Mouse (Mus musculus) 3134 (cell line): ENCODE data around the gene Fam19a1.

Source experiments
- DNase-seq: peaks from one replicate; pipeline ENCODE4 v3.0.0-alpha.2; 2011; ENCODE audit warnings: low spot score; ENCODE audit not compliant: insufficient read length; ENCODE audit errors: extremely low read depth

Fam19a1 gene

GRCm38 (mm10) chr6:96432397-96432796 is 319.4 kb downstream of the Fam19a1 start:
- no peak for DNase-seq

DNA sequence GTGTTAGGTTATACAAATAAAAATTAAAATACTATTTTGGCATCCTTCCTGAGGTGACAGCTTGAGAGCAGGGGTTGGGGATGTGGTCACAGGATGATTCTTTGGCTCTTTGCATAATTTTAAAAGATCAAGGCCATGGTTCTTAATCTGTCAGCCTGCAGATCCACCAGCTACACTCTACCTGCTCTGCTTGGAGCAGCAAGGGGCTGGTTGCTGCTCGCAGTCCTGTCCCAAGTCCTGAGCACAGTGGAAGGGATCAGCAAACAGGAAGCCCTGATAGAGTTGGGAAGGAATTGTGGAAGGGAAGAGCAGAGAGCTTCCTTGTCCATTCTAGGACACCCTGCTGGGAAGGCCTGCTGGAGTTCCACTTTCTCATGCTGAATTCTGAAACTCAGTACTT is 320.9 kb downstream of the Fam19a1 start:
- no peak for DNase-seq

DNA sequence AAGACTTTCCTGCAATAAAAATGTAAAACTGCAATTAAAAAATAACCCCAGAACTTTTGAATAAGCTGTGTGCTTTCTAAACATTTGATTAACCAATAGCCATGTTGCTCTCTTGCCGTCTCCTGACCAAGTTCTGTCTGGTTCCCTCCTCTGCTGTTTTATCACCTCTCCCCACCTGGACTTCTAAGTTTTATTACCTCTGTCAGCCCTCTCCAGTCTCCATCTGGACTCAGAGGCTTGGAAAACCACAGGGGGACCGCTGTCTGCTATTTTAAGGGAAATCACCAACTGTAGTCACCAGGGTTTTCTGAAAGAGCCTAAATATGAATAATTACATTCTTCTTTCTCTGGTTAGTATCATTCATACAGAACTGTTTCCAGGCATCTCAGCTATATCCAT is 322.6 kb downstream of the Fam19a1 start:
- no peak for DNase-seq

DNA sequence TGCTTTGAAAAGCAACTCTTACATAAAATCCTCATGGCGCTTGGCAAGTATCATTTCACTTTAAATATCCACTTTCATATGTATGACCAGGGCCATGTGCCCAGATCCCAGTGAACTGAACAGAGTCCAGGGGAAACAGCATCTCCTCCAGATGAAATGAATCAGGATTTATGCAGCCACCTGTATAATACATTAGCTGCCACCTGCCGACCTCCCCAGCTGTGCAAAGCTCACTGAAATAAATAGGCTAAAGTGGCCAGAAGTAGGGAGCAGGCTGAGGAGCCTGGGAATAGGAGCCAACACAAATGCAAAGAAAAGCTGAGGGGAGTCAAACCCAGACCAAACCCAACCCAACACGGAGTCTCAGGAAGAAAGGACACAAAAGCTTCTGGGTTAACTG is 324.9 kb downstream of the Fam19a1 start:
- DNase-seq: no peak

DNA sequence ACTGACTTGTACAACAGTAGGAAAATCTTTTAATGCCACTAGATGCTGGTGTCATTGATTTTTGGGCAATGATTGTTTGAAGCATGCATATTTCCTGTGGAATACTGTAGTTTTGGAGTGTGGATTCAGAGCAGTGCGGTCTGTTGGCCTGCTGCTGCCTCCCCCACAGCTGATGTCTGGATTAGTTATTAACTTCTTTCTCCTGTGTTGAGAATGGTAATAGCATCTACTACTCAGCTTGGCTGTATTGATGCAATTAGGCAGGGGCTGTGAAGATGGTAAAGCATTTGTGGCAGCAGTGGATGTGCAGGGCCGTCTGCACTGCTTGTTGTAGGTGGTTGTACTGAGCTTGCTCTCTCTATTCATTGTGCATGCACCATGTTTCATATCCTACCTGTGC is 326.5 kb downstream of the Fam19a1 start:
- DNase-seq: no peak

DNA sequence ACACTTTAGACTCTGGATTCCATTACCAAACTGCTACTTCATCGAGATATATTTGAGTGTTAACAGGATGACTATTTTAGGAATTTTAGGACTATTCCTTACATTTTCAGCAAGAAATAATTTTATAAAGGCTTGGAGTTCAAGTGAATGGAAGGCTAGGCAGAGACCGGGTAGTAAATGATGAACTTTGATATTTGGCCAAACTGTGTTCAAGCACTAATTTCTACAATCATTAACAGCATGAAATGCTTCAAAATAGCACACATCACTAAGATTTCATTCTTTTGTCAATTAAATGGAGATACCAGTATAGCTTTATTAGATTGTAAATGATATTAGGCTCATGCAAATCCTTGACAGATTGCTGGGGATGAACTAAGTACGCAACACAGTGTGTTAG is 329.0 kb downstream of the Fam19a1 start:
- no peak for DNase-seq

GRCm38 (mm10) chr6:96447466-96447865 is 334.5 kb downstream of the Fam19a1 start:
- no peak for DNase-seq

DNA sequence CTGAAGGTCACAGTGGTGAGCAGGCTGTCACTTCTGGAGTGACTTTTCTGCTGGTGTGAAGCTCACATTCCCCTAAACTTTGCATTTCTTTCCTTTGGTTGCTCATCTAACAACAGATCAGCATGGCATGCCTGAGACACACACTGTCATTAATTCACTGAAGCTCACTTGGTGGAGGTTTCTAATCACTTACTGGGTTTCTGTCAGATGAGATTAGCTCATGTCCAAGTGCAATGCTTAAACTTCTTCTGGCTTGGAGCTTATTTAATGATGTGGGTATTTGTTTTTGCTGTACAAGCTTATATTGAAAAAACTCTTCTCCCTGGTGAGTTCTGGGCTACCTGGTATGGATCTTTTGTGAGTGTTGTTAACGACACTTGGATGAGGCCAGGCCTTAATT is 343.3 kb downstream of the Fam19a1 start:
- DNase-seq: no peak

- DNase-seq: no peak
Observed at GRCm38 (mm10) chr6:96457590-96458259, 344.8 kb downstream of the Fam19a1 start.

DNA sequence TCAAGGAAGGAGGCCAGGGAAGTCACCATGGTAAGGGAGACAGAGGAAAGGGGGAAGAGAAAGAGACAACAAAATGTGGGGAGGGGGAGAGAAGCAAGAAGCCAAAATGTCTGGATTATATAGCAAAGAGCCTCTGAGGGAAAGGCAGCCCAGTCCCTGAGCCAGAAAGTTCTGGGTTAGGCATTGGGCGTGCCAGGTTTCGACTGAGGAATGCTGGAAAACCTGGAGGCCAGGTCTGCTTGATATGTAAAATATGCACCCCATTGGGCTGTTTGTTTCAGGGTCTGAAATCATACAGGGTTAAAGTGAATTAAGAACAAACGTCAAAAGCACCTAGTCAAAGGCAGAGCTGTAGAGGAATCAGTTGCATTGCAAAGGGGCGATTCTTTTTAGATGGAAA is 346.1 kb downstream of the Fam19a1 start:
- no peak for DNase-seq

DNA sequence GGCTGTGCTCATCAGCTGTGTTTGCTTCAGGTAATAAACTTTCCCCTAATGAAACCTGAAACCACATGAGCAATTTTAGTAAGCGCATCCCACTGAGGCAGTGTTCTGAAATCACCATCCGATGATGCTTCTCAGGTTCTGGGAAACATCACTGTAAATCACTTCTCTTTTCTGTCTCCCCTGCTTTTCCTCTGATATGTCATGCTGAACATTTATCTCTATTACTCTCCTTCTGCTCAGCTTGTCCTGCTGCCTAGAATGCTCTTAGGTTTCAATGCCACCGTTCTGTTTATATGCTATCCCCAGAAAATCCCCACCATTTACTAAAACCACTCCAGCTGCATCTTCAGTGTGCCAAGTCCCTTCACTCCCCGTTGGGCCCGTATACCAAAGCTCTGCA is 386.5 kb downstream of the Fam19a1 start:
- DNase-seq: no peak

DNA sequence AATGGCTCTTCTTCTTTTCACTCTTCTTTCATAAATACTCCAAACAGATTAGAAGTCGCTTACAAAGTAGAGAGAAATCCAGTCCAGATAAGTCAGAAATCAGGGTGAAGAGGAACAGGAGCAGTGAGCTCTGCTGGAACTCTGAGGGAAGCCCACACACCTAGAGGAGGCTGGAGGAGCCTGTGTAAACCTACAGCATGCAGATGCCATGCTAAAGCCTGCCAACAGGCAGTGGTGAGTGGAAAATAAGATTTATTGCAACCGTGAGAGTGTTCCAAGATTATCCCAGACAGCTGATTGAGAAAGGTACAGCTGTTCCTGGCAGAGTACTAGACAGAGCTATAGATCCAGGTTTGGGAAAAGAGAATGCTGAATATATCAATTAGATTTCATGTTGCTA is 428.6 kb downstream of the Fam19a1 start:
- no peak for DNase-seq

- no peak for DNase-seq
Observed at GRCm38 (mm10) chr6:96544832-96545231, 431.9 kb downstream of the Fam19a1 start.

GRCm38 (mm10) chr6:96550431-96550830 is 437.5 kb downstream of the Fam19a1 start:
- DNase-seq: no peak

- no peak for DNase-seq
Observed at GRCm38 (mm10) chr6:96578649-96579048, 465.7 kb downstream of the Fam19a1 start.

DNA sequence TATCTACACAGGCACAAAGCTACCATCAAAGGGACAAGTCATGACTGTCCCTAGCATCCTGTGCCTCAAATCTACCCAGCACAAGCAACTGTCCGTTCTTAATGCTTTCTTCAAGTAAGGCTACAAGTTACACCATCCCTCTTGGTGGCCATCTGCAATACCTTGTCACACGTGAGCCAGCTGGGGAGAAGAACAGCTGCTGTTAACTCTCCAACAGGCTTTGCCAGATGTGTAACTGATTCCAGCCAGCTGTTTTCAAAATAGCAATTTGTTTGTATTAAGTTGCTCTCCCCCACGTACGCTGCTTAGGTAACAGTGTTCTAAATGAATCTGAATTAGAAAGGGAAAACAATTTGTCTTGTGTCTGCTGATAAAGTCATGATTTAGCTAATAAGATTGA is 467.8 kb downstream of the Fam19a1 start:
- DNase-seq: no peak

DNA sequence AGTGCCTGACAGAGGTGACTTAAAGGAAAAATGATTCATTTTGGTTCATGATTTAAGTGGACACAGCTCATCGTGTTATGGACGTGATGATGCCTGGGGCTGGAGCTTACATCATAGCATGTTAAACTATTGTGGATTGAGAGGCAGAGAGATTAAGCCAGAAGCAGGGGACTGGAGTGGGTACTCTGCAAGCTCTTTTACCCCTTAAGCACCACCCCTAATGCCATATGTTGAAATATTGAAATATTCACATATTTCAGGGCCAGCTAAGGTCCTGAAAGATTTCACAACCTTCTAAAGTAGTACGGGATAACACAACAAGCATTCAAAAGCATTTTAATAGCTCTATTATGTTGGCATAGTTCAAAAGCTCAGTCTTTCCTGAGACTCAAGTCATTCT is 468.2 kb downstream of the Fam19a1 start:
- DNase-seq: no peak

DNA sequence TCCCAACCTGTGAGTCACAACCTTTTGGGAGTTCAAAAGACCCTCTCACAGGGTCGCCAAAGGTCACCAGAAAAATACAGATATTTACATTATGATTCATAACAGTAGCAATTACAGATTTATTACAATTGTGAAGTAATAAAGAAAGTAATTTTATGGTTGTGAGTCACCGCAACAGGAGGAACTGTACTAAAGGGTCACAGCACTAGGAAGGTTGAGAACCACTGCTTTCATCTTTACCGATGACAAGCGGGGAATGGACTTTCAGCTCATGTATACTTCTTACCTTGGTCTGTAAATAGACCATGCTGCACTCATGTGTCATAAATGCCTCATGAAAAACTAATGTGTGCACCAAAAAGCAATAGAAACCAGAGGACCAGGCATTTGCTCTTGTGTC is 474.5 kb downstream of the Fam19a1 start:
- no peak for DNase-seq

GRCm38 (mm10) chr6:96593031-96593430 is 480.1 kb downstream of the Fam19a1 start:
- DNase-seq: no peak

DNA sequence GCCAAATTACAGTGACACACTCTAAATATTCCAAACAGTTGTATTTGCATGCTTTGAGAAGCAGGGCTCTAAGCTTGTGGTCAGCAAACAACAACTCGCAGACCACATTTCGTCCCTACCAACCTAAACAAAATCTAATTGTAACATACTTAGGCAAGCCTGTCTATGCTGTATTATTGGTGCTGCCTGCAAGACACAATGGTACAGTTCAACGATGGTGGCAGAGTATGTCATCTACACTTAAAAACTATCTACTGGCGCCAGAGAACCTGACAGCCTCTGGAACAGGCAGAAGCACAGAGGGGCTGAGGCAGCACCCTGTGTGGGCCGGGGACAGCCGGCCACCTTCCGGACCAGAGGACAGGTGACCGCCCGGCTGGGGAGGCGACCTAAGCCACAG is 482.2 kb downstream of the Fam19a1 start:
- DNase-seq: no peak

- DNase-seq: no peak
Observed at GRCm38 (mm10) chr6:96624196-96624595, 511.2 kb downstream of the Fam19a1 start.

GRCm38 (mm10) chr6:96631518-96631917 is 518.6 kb downstream of the Fam19a1 start:
- DNase-seq: no peak

DNA sequence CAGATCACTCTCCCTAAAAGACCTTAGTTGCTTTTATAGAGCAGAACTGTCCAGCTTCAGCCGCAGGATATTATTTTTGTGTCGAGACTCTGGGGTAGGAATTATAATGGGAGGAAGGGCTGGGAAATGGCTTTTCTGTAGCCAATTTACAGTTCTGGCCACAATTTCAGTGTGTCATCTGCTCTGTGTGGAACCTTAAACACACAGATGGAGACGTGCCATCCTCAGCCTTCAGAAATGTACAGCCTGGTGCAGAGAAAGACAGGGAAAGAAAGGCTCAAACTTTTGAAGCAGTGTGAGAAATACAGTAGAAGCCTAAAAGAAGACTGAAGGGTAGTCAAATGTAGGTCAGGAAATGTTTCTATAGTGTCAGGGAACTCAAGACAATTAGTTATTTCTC is 519.3 kb downstream of the Fam19a1 start:
- no peak for DNase-seq
